16 mouse cellular contexts compared by ENCODE assay signal in genomic region chr10:99913846-99914187, GRCm38 (mm10).
DNase-seq lines count a peak whose midpoint lies in the region; ATAC-seq and TF ChIP-seq lines count a peak whose summit lies in the region.
"Had no signal": no experiment of that assay in that cellular context is flagged by ENCODE, and none has a peak within 500 bp of the region (broad histone marks: within the 10 kb centered on the region; RNA-seq: fewer than 3 reads in every experiment).

No protein-coding gene starts in this region.

- no peaks in the 10 kb centered on the region for H3K36me3 ChIP-seq in heart, embryonic 16.5 days (ENCODE audit: control insufficient read depth, insufficient read depth)
- no peaks in the 10 kb centered on the region for H3K36me3 ChIP-seq in heart, embryonic 10.5 days
- no peaks in the 10 kb centered on the region for H3K36me3 ChIP-seq in lung, embryonic 15.5 days
- no peaks in the 10 kb centered on the region for H3K36me3 ChIP-seq in intestine, postnatal 0 days (ENCODE audit: control insufficient read depth, insufficient read depth)
- no peaks in the 10 kb centered on the region for H3K36me3 ChIP-seq in stomach, embryonic 16.5 days (ENCODE audit: control insufficient read depth, insufficient read depth, low read length)
- H3K36me3 ChIP-seq in hindbrain, embryonic 11.5 days (ENCODE audit: control insufficient read depth, insufficient read depth, low read length): no peaks in the 10 kb centered on the region
- H3K36me3 ChIP-seq: forebrain, embryonic 10.5 days; midbrain, embryonic 10.5 days had no signal

- WGBS in heart, embryonic 16.5 days: 64% methylated on average over 4 of the region's 4 CpGs
- 73% methylated on average over 4 of the region's 4 CpGs for WGBS in heart, embryonic 10.5 days
- 46% methylated on average over 4 of the region's 4 CpGs for WGBS in lung, embryonic 15.5 days
- 50% methylated on average over 4 of the region's 4 CpGs for WGBS in intestine, postnatal 0 days
- 69% methylated on average over 4 of the region's 4 CpGs for WGBS in stomach, embryonic 16.5 days
- WGBS in hindbrain, embryonic 11.5 days: 91% methylated on average over 4 of the region's 4 CpGs

- H3K4me1 ChIP-seq in heart, embryonic 16.5 days (ENCODE audit: control insufficient read depth, insufficient read depth, low read length): no peaks in the 10 kb centered on the region
- no peaks in the 10 kb centered on the region for H3K4me1 ChIP-seq in heart, embryonic 10.5 days
- no peaks in the 10 kb centered on the region for H3K4me1 ChIP-seq in lung, embryonic 15.5 days
- H3K4me1 ChIP-seq in intestine, postnatal 0 days (replicated peaks; ENCODE audit: control insufficient read depth, insufficient read depth, low read length): no peaks in the 10 kb centered on the region
- peaks cover 5% of the 10 kb centered on the region; the same call in 1 of the 2 replicates for H3K4me1 ChIP-seq in stomach, embryonic 16.5 days (ENCODE audit: control insufficient read depth, insufficient read depth, low read length)
- H3K4me1 ChIP-seq in hindbrain, embryonic 11.5 days (replicated peaks; ENCODE audit: control insufficient read depth, insufficient read depth, low read length): no peaks in the 10 kb centered on the region
- H3K4me1 ChIP-seq: midbrain, embryonic 10.5 days had no signal

- ATAC-seq in heart, embryonic 16.5 days (replicated peaks; ENCODE audit: extremely low read depth, insufficient read depth, low FRiP score): no peak
- 0 out of 2 replicates have a peak, but pooled peaks have one; percentile 55 for ATAC-seq in lung, embryonic 15.5 days (ENCODE audit: borderline replicate concordance, extremely low read depth, low FRiP score, low TSS enrichment)
- ATAC-seq in intestine, postnatal 0 days: no peak
- ATAC-seq in stomach, embryonic 16.5 days (ENCODE audit: insufficient read depth, low FRiP score): no peak
- ATAC-seq in hindbrain, embryonic 11.5 days (ENCODE audit: low FRiP score): no peak
- ATAC-seq: hindbrain, embryonic 16.5 days; Patski had no signal

- H3K27ac ChIP-seq in heart, embryonic 16.5 days (ENCODE audit: low read length): no peak overlapping the region
- no peak overlapping the region; the same call in 1 of the 2 replicates for H3K27ac ChIP-seq in heart, embryonic 10.5 days
- peak overlapping the region; percentile 84; the same call in 1 of the 2 replicates for H3K27ac ChIP-seq in lung, embryonic 15.5 days
- H3K27ac ChIP-seq in intestine, postnatal 0 days (ENCODE audit: low read depth, low read length): no peak overlapping the region
- H3K27ac ChIP-seq in stomach, embryonic 16.5 days (ENCODE audit: low read length): peak overlapping the region; percentile 85
- H3K27ac ChIP-seq in hindbrain, embryonic 11.5 days (ENCODE audit: low read depth, low read length): no peak overlapping the region
- H3K27ac ChIP-seq: forebrain, embryonic 10.5 days; midbrain, embryonic 10.5 days had no signal

- peak overlapping the region; percentile 55 for H3K4me2 ChIP-seq in heart, embryonic 16.5 days (ENCODE audit: low read depth, low read length)
- H3K4me2 ChIP-seq in lung, embryonic 15.5 days: peak overlapping the region; percentile 57
- peak overlapping the region; percentile 60 for H3K4me2 ChIP-seq in intestine, postnatal 0 days (replicated peaks; ENCODE audit: low read depth)
- H3K4me2 ChIP-seq in stomach, embryonic 16.5 days (ENCODE audit: low read depth, low read length): peak overlapping the region; percentile 66
- H3K4me2 ChIP-seq in hindbrain, embryonic 11.5 days (replicated peaks; ENCODE audit: low read depth, low read length): no peak overlapping the region

- no peak overlapping the region; the same call in 1 of the 2 replicates for H3K9ac ChIP-seq in heart, embryonic 16.5 days (ENCODE audit: low read length)
- 0 out of 2 replicates have a peak overlapping the region, but pooled peaks have one; percentile 33 for H3K9ac ChIP-seq in lung, embryonic 15.5 days
- H3K9ac ChIP-seq in intestine, postnatal 0 days (ENCODE audit: low read depth, low read length): no peak overlapping the region
- H3K9ac ChIP-seq in stomach, embryonic 16.5 days (ENCODE audit: low read length): peak overlapping the region; percentile 61; the same call in 1 of the 2 replicates
- no peak overlapping the region for H3K9ac ChIP-seq in hindbrain, embryonic 11.5 days (ENCODE audit: low read depth, low read length)

- H3K27me3 ChIP-seq in heart, embryonic 16.5 days (ENCODE audit: control insufficient read depth, insufficient read depth, low read length): no peaks in the 10 kb centered on the region
- no peaks in the 10 kb centered on the region for H3K27me3 ChIP-seq in heart, embryonic 10.5 days (ENCODE audit: insufficient read depth, poor library complexity, severe bottlenecking)
- H3K27me3 ChIP-seq in lung, embryonic 15.5 days: no peaks in the 10 kb centered on the region
- no peaks in the 10 kb centered on the region for H3K27me3 ChIP-seq in intestine, postnatal 0 days (replicated peaks; ENCODE audit: control insufficient read depth, insufficient read depth, low read length)
- no peaks in the 10 kb centered on the region for H3K27me3 ChIP-seq in stomach, embryonic 16.5 days (ENCODE audit: control insufficient read depth, insufficient read depth, low read length)
- H3K27me3 ChIP-seq in hindbrain, embryonic 11.5 days (ENCODE audit: control insufficient read depth, insufficient read depth, low read length): no peaks in the 10 kb centered on the region
- H3K27me3 ChIP-seq: CH12.LX, Patski had no signal

- no peak for DNase-seq in heart, embryonic 10.5 days (ENCODE audit: low spot score)
- no peak for DNase-seq in lung, postnatal 4 days
- DNase-seq in spleen, postnatal 4 days (ENCODE audit: low spot score in 2 of 2): no peak
- no peak for DNase-seq in hindbrain, embryonic 11.5 days (ENCODE audit: low spot score)
- DNase-seq: cerebellum, adult 11 months; layer of hippocampus, adult 9-11 months had no signal

- peak overlapping the region; percentile 53 for H3K4me3 ChIP-seq in heart, embryonic 16.5 days (ENCODE audit: low read length)
- H3K4me3 ChIP-seq in heart, embryonic 10.5 days: no peak overlapping the region; the same call in 1 of the 2 replicates
- peak overlapping the region; percentile 46 for H3K4me3 ChIP-seq in lung, embryonic 15.5 days
- H3K4me3 ChIP-seq in intestine, postnatal 0 days (ENCODE audit: low read depth, low read length): peak overlapping the region; percentile 44
- H3K4me3 ChIP-seq in stomach, embryonic 16.5 days (replicated peaks; ENCODE audit: low read length): peak overlapping the region; percentile 49
- H3K4me3 ChIP-seq in hindbrain, embryonic 11.5 days (ENCODE audit: low read depth, low read length): no peak overlapping the region
- H3K4me3 ChIP-seq: forebrain, embryonic 10.5 days; midbrain, embryonic 10.5 days; myocyte had no signal

- no peak for TF ChIP-seq CTCF in intestine, postnatal 0 days (IDR thresholded peaks at IDR 0.05; ENCODE audit: low read depth)

- H3K9me3 ChIP-seq in heart, embryonic 16.5 days (replicated peaks; ENCODE audit: control insufficient read depth, low read length): no peaks in the 10 kb centered on the region
- no peaks in the 10 kb centered on the region for H3K9me3 ChIP-seq in heart, embryonic 10.5 days
- H3K9me3 ChIP-seq in lung, embryonic 15.5 days: no peaks in the 10 kb centered on the region
- H3K9me3 ChIP-seq in intestine, postnatal 0 days (ENCODE audit: control insufficient read depth): no peaks in the 10 kb centered on the region
- H3K9me3 ChIP-seq in stomach, embryonic 16.5 days (replicated peaks; ENCODE audit: control insufficient read depth, low read length): no peaks in the 10 kb centered on the region
- H3K9me3 ChIP-seq in hindbrain, embryonic 11.5 days (ENCODE audit: control insufficient read depth, low read length): no peaks in the 10 kb centered on the region
- H3K9me3 ChIP-seq: forebrain, embryonic 10.5 days; midbrain, embryonic 10.5 days had no signal

Comparison
In these comparisons a context has a peak if more than half of its experiments do, and no peak if none do; other contexts are left out.
1. H3K4me3 ChIP-seq: peak in heart, embryonic 16.5 days (single experiment), lung, embryonic 15.5 days (single experiment), intestine, postnatal 0 days (single experiment) and stomach, embryonic 16.5 days (single experiment); none in heart, embryonic 10.5 days (single experiment) and hindbrain, embryonic 11.5 days (single experiment).
2. H3K27ac ChIP-seq: peak in lung, embryonic 15.5 days (single experiment) and stomach, embryonic 16.5 days (single experiment); none in heart, embryonic 16.5 days (single experiment), heart, embryonic 10.5 days (single experiment), intestine, postnatal 0 days (single experiment) and hindbrain, embryonic 11.5 days (single experiment).
3. H3K9ac ChIP-seq: peak in lung, embryonic 15.5 days (single experiment) and stomach, embryonic 16.5 days (single experiment); none in heart, embryonic 16.5 days (single experiment), intestine, postnatal 0 days (single experiment) and hindbrain, embryonic 11.5 days (single experiment).